Mouse (Mus musculus) gastrocnemius, postnatal 10 days (tissue): ENCODE results near the gene Muc5b. TPM values are rescaled to one million over a fixed set of nuclear protein-coding genes. Genes with fewer than 3 reads are reported as not detected.

Source experiments
- DNase-seq: peaks from one replicate; pipeline ENCODE4 v3.0.0; 2021; ENCODE audit warnings: mixed read lengths
- total RNA-seq, 2 experiments: library from RNA; stranded (reverse); gene quantifications; 2 replicates each; pipeline ENCODE4 v1.2.3; 2021

Gene Muc5b
- total RNA-seq, 2 experiments from 2014 or later, result 0.02 TPM; not detected in 1

GRCm38 (mm10) chr7:141902269-141902729 lies 63.4 kb downstream of the Muc5b start:
- peak; percentile 100 for DNase-seq

- DNase-seq, result no peak
Measured at GRCm38 (mm10) chr7:141902791-141903190, 63.9 kb downstream of the Muc5b start.

- DNase-seq, result no peak
Measured at GRCm38 (mm10) chr7:141908591-141908990, 69.7 kb downstream of the Muc5b start.

- DNase-seq, result no peak
Measured at GRCm38 (mm10) chr7:141911305-141911704, 72.4 kb downstream of the Muc5b start.

GRCm38 (mm10) chr7:141918407-141918806 lies 79.5 kb downstream of the Muc5b start, which contains the start of gene Tollip:
Gene Tollip (minus strand): TSS chr7:141918507.
- no peak for DNase-seq

Other genes with a start within 250 kb of the Muc5b start
- not detected for gene Muc6, start 183.8 kb upstream of the Muc5b start, total RNA-seq
- under 1 TPM; 0.28 to 0.32 TPM for gene Muc2, start 148.7 kb upstream of the Muc5b start, total RNA-seq
- not detected for gene Muc5ac, start 50.1 kb upstream of the Muc5b start, total RNA-seq
- 10 to 100 TPM; 28.9 to 29.3 TPM for gene Tollip, start 79.4 kb downstream of the Muc5b start, total RNA-seq
- 1 to 10 TPM in 1 of 2 experiments, under 1 TPM in 1; 0.85 to 1.1 TPM for gene Brsk2, start 110.7 kb downstream of the Muc5b start, total RNA-seq
- gene Mob2, start 222.0 kb downstream of the Muc5b start, total RNA-seq, result 10 to 100 TPM; 30.1 to 36.7 TPM